Mouse (Mus musculus) left cerebral cortex, postnatal 25 days (tissue): Measurements from ENCODE around the gene Styxl1. TPM values are rescaled to one million over a fixed set of nuclear protein-coding genes. Genes with fewer than 3 reads are reported as not detected.
A peak's percentile ranks its signal among the peaks of the same experiment; 100 is the strongest.

Source experiments
- DNase-seq, 2 experiments: peaks; one replicate each; pipeline ENCODE4 v3.0.0; 2022; ENCODE audit warnings: low spot score in 2 of 2, mixed read lengths in 1 of 2
- intact Hi-C: fragments of 180-260 bp; cut with DNase I; formaldehyde crosslinking; loops from one replicate; pipeline ENCODE4 v1.15.1; 2025
- microRNA-seq, 2 experiments: library from miRNA; unstranded; fragments of <30 nt; microRNA quantifications; one replicate each; pipeline ENCODE4 v1.2.0; 2022
- total RNA-seq, 2 experiments: library from RNA; stranded (reverse); gene quantifications; 2 replicates each; pipeline ENCODE4 v1.2.3; 2021

Gene Styxl1
- total RNA-seq, 2 experiments from 2014 or later = not detected

DNA sequence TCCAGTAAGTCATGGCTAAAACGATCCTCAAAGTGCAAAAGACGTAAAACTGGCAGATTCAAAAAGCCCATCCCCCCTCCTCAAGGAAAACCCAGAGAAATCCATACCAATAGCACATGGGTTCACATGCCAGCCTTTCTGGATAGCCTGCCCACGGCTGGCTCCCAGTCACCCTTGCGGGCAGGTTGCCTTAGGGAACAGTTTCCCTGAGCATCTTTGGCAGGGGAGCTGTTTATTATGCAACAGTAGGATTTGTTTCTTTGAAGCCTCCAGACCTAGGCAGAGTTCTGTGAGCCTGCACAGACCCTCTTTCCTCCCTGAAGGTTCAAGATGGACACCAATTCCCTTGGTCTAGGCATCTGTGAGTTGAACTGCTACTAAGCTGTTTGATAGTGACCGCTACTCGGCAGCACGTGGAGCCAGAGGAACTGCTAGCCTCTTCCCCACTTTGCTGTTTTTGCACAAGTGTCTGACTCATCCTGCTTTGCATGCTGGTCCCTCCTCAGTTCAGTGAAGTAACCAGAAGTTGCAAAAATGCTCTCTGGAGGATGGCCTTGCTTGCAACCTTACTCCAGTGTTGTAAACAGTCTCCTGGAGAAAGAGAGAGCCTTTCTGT is 67.5 kb downstream of the Styxl1 start:
- peak; percentile 36 to 74 for DNase-seq
- intact Hi-C loops = loop anchor here (2.0 kb wide), 1 partner anchor 22 kb away; no protein-coding TSS in a partner anchor

DNA sequence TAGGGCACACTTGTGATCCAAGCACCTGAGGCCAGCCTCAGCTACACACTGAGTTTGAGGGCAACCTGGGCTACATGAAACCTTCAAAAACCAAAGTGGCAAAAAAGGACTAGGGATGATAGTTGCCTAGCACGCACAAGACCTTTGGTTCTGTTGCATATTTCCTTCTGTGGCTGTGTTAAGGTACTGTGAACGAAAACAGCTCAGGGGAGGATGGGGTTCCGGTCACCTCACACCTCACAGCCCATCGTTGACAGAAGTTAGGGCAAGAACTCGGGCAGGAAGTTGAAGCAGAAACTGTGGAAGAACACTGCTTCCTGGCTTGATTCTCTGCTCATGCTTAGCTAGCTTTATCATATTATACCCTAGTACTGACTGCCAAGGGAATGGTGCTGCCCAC is 68.5 kb downstream of the Styxl1 start:
- intact Hi-C loops = loop anchor here (2.0 kb wide), 1 partner anchor 21 kb away; no protein-coding TSS in a partner anchor
- DNase-seq = no peak

DNA sequence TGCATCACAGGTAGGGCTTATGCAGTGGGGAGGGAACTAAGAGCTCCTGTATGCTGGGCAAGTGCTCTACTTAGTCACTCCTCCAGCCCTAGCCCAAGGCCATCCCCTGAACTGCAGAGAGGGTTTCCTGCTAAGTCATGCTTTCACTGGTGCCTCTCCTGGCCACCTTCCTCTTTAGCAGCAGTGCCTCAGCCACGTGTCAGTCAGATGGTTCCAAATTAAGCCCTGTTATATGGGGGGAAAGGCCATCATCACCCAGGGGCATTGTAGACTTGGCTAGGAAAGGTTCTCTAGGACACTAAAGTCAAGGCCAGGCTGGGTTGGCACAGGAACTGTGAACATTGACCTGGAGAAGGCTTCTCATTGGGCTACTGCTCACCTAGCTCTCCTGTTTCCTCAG is 70.3 kb downstream of the Styxl1 start:
- DNase-seq = no peak
- intact Hi-C loops = no loop called here

DNA sequence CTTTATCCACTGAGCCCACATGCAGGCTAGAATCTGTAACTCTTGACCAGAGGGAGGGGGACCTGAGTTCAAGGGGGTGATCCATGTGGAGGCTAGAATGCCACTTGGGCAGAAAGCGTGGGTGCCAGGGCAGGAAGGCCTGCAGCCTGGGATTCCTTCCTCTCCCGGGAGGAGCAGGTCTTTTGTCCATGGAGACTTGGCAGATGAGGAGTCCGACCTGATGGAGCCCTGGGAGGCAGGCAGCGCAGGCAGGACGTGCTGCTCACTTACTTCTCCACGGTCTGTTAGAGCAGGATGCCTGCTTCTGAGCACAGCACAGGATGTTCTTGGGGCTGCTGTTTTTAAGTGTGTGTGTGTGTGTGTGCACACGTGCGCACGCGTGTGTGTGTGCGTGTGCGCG is 71.1 kb downstream of the Styxl1 start:
- intact Hi-C loops = no loop called here
- no peak for DNase-seq

DNA sequence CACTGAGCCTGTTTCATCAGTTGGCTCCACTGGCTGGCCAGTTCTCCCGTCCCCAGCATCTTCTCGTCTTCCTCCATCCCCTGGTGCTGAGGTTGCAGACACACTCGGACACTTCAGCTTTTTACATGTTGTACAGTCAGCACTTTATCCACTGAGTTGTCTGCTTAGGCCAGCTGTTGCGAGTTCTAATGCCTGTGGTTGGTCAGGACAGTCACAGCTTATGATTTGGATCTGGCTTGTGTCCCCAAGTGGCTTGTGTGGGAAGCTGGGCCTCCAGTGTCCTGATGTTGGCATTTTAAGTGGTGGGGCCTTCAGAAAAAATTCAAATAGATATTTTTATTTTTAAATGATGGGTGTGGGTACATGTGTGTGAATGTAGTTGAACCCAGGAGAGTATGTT is 72.8 kb downstream of the Styxl1 start:
- DNase-seq = no peak
- intact Hi-C loops = no loop called here

DNA sequence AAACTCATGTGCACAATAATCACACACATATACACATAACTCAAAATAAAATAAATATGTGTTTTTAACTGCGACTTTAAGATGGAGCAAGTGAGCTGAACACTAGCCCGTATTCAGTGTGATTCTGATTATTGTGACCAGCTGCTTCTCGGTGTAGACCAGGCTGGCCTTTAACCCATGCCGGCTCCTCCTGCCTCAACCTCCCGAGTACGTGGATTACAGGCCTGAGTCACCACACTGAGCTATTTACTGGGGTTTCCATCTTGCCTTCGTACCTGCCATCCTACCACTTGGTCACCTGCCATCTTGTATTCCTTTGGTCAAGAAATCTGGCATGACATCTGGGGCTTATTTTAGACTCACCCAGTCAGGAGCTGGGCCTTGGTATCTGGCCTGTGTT is 74.8 kb downstream of the Styxl1 start:
- intact Hi-C loops = no loop called here
- DNase-seq = no peak

DNA sequence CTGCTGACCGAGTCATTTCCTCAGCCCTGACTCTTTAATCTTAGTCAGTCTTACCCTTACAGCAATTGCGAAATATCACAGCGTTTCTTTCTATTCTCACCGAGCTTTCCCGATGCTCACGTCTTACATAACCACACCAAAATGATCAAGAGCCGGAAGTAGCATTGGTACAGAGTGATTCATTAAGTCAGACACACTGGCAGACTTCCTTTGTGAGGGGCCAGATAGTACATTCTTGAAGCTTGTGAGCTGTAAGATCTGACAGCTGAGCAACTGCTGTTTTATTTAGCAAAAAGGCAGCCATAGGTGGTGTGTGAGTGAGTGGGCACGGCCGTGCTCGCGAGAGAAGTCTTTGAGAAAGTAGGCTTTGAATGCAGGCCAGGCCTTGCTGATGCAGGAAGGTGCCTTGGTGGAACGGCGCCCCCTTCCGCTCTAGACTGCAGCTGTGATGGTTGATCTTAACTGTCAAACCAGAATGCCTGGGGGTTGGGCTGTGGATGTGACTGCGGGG is 75.4 kb downstream of the Styxl1 start:
- intact Hi-C loops = no loop called here
- DNase-seq = peak; percentile 70 to 93

DNA sequence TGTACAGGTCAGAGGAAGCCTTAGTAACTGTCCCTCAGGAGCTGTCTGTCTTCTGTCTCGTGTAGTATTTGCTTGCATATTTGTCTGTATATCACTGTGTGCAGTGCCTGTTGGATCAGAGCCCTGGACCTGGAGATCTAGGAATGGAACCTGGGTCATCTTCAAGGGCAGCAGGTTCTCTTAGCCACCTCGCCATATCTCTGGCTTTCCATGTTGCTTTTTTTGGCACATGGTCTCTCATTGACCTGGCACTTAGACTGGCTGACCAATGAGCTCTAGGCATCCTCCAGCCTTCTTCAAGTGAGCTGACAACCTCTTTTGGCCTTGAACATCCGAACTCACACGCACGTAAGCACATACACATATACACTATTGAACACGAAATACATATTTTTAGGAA is 76.0 kb downstream of the Styxl1 start:
- DNase-seq = no peak
- intact Hi-C loops = no loop called here

DNA sequence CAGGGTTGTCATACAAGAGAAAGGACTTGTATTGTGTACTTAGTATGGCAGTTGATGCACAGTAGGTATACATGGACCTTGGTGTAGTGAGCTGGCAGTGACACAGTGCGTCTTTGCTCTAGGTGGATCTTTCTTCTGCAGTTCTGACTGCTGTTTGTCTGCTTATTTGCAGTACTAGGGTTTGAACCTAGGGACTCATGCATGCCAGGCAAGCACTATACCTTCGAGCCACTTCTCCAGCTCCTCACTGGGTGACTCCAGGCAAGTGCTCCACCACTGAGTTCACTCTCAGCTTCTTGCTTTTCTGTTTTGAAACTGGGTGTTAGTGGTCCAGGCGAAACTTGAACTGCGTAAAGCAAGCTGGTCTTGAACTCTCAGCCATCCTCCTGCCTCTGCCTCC is 76.6 kb downstream of the Styxl1 start:
- DNase-seq = no peak
- intact Hi-C loops = no loop called here

DNA sequence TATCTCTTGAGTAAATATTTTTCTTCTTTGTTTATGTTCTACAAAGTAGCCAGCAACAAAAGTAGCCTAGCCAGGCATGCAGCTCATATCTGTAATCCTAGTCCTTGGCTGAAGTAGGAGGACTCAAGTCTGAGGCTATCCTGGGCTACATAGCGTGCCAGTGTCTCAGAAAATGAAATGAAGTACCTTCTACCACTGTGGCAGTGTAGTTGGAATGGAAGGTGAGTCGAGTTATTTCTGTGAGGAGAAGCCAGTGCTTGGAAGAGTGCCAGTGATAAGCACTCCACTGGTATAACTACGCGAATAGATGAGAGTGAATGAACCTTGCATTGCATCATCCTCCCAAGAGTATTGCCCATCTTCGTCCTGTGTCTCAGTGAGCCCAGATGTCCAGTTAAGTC is 80.5 kb downstream of the Styxl1 start:
- DNase-seq = no peak
- intact Hi-C loops = no loop called here

Small RNAs within 50 kb of the gene (microRNA-seq; reads per million reads assigned to microRNA genes)
- gene Mir7034 = 0.50 to 1.3 reads per million in 2 experiments

Other genes starting within 250 kb of the Styxl1 start
- 10 to 100 TPM; 44.3 to 59.7 TPM for gene Hip1, start 233.3 kb downstream of the Styxl1 start, total RNA-seq
- not detected for gene Ccl26, start 214.8 kb downstream of the Styxl1 start, total RNA-seq
- gene Ccl24, start 205.3 kb downstream of the Styxl1 start, total RNA-seq = under 1 TPM; 0.46 to 0.50 TPM
- gene Rhbdd2, start 145.8 kb downstream of the Styxl1 start, total RNA-seq = 10 to 100 TPM; 83.8 to 86.5 TPM
- gene Por, start 108.4 kb downstream of the Styxl1 start, total RNA-seq = 10 to 100 TPM; 84.4 to 91.2 TPM
- gene Tmem120a, start 33.9 kb downstream of the Styxl1 start, total RNA-seq = 10 to 100 TPM; 13.5 to 18.7 TPM
- gene Mdh2, start 95 bp upstream of the Styxl1 start, total RNA-seq = 100 to 1,000 TPM; 389 to 397 TPM
- gene Srrm3, start 28.5 kb upstream of the Styxl1 start, total RNA-seq = 10 to 100 TPM; 85.4 to 98.1 TPM
- 10 to 100 TPM; 16.9 to 19.7 TPM for gene Hspb1, start 109.5 kb upstream of the Styxl1 start, total RNA-seq
- 1,000 to 10,000 TPM; 1,217 to 1,308 TPM for gene Ywhag, start 156.2 kb upstream of the Styxl1 start, total RNA-seq
- gene Ssc4d, start 196.1 kb upstream of the Styxl1 start, total RNA-seq = 1 to 10 TPM; 2.0 to 2.3 TPM
- gene Zp3, start 201.7 kb upstream of the Styxl1 start, total RNA-seq = not detected
- gene Dtx2, start 216.4 kb upstream of the Styxl1 start, total RNA-seq = 1 to 10 TPM; 8.5 to 8.7 TPM